20 mouse cellular contexts compared by ENCODE assay signal in genomic region chr7:65714304-65714703, GRCm38 (mm10). TPM values are rescaled to one million over a fixed set of nuclear protein-coding genes. Genes with fewer than 3 reads are reported as not detected.
DNase-seq lines count a peak whose midpoint lies in the region; ATAC-seq and TF ChIP-seq lines count a peak whose summit lies in the region.
"Had no signal": no experiment of that assay in that cellular context is flagged by ENCODE, and none has a peak within 500 bp of the region (broad histone marks: within the 10 kb centered on the region; RNA-seq: fewer than 3 reads in every experiment).

No protein-coding gene starts in this region.

- TF ChIP-seq CTCF in lung, adult 2 months (IDR thresholded peaks at IDR 0.05; ENCODE audit: insufficient read depth, low read length) = no peak

- WGBS in lung, adult 2 months = 42% methylated on average over 4 of the region's 4 CpGs

- peak; percentile 76 for ATAC-seq in granulocyte monocyte progenitor cell, adult 5-6 weeks (replicated peaks; ENCODE audit: poor library complexity, severe bottlenecking)
- ATAC-seq: hindbrain, embryonic 16.5 days had no signal

- no peak overlapping the region for H3K4me3 ChIP-seq in lung, adult 2 months (replicated peaks; ENCODE audit: extremely low read depth, low read depth, low read length)
- H3K4me3 ChIP-seq: forebrain, embryonic 12.5 days; lung, embryonic 15.5 days; neural tube, embryonic 12.5 days; stomach, embryonic 15.5 days had no signal

- H3K4me1 ChIP-seq in lung, adult 2 months (ENCODE audit: control insufficient read depth, insufficient read depth, low read length) = no peaks in the 10 kb centered on the region
- H3K4me1 ChIP-seq: forebrain, embryonic 12.5 days; lung, embryonic 15.5 days; neural tube, embryonic 12.5 days; stomach, embryonic 15.5 days had no signal

- intact Hi-C loops in left cerebral cortex, postnatal 25 days (cut with DNase I) = no loop called here

- no peak for TF ChIP-seq POLR2A in lung, adult 2 months (IDR thresholded peaks at IDR 0.05; ENCODE audit: borderline replicate concordance, extremely low read depth, low read depth, low read length)

- peak; percentile 22 to 56 for DNase-seq in adrenal gland, adult (ENCODE audit: inconsistent age in 2 of 2, low spot score in 1 of 2)
- no peak for DNase-seq in adrenal gland, adult 8-10 months
- DNase-seq in lung, postnatal 10 days = peak; percentile 27
- DNase-seq in lung, adult 2 months = no peak
- no peak for DNase-seq in thymus, postnatal 4 days
- no peak for DNase-seq in left cerebral cortex, postnatal 25 days (ENCODE audit: low spot score in 2 of 2)
- no peak for DNase-seq in layer of hippocampus, postnatal 25 days (ENCODE audit: extremely low spot score in 1 of 2, low spot score in 1 of 2)
- DNase-seq: cerebellum, adult 11 months; cerebellum, postnatal 14 days; heart, postnatal 4 days; kidney, adult 18-20 months; kidney, postnatal 25 days; left cerebral cortex, postnatal 4 days; right cerebral cortex, postnatal 14 days had no signal

RNA-seq across cellular contexts. Expression of gene Tm2d3, which starts 23.3 kb away (rescaled TPM):
- 10 to 100 TPM; 66.8 to 77.9 (median 68.9) TPM for total RNA-seq in adrenal gland, adult 8-10 months (2022)
- 85.5 and 92.1 TPM in 2 replicates for polyA plus RNA-seq in lung, adult 2 months (2012; rRNA removed)
- total RNA-seq in granulocyte monocyte progenitor cell, adult 5-6 weeks (2014; fragmentation: Nextera tagmentation) = 23.0 and 35.3 TPM in 2 replicates
- 70.1 and 70.9 TPM in 2 replicates for total RNA-seq in granulocyte monocyte progenitor cell, adult 5-6 weeks (2017)
- total RNA-seq in left cerebral cortex, postnatal 25 days (2021) = 10 to 100 TPM; 50.2 to 59.7 TPM
- 10 to 100 TPM; 45.4 to 51.6 TPM for total RNA-seq in layer of hippocampus, postnatal 25 days (2021)

Comparison
In these comparisons a context has a peak if more than half of its experiments do, and no peak if none do; other contexts are left out.
1. DNase-seq: peak in adrenal gland, adult (2 of 2) and lung, postnatal 10 days (single experiment); none in adrenal gland, adult 8-10 months (single experiment), lung, adult 2 months (single experiment), thymus, postnatal 4 days (single experiment), left cerebral cortex, postnatal 25 days (0 of 2) and layer of hippocampus, postnatal 25 days (0 of 2).